In the genomic region with DNA sequence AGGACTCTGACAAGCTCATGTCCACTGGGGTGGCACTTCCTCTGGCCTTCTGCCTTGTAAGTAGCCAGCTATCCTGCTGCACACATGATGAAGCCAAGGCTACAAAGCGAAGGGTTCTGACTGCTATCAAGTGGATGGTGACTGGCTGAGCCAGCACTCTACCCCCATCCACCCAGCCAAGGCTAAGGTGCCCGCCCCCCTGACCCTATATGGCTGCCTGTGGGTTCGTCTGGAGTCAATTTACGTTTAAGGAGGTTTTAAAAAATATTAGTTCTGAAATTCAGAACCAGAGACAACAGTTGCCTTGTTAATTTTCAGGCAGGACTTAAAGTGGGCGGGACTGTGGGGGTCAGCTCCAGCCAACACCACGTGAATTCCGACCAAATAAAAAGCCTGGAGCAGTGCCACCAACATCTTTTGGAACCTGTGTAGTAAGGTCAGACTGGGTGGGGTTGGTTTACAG, we compare ENCODE assay signal across 19 mouse cellular contexts. TPM values are rescaled to one million over a fixed set of nuclear protein-coding genes. Genes with fewer than 3 reads are reported as not detected.
DNase-seq lines count a peak whose midpoint lies in the region; ATAC-seq and TF ChIP-seq lines count a peak whose summit lies in the region.
"Had no signal": no experiment of that assay in that cellular context is flagged by ENCODE, and none has a peak within 500 bp of the region (broad histone marks: within the 10 kb centered on the region; RNA-seq: fewer than 3 reads in every experiment).

No protein-coding gene starts in this region.

- H3K27me3 ChIP-seq in lung, embryonic 16.5 days (ENCODE audit: control insufficient read depth, insufficient read depth, low read depth, low read length): no peaks in the 10 kb centered on the region
- H3K27me3 ChIP-seq in embryonic facial prominence, embryonic 14.5 days (replicated peaks; ENCODE audit: control insufficient read depth, insufficient read depth, low read length): no peaks in the 10 kb centered on the region
- H3K27me3 ChIP-seq in limb, embryonic 13.5 days: no peaks in the 10 kb centered on the region
- H3K27me3 ChIP-seq: CH12.LX; liver, embryonic 13.5 days; neural tube, embryonic 13.5 days had no signal

- peak; percentile 31 for DNase-seq in embryo, embryonic 11 days
- DNase-seq in embryo, embryonic 9.5 days (ENCODE audit: extremely low spot score): no peak
- no peak for DNase-seq in lung, adult 2 months
- peak; percentile 57 for DNase-seq in embryonic facial prominence, embryonic 14.5 days (ENCODE audit: low spot score)
- DNase-seq in heart, adult 11 months: no peak
- DNase-seq in cerebellum, adult 11-12 months: no peak
- DNase-seq: adrenal gland, adult 8-10 months; cerebellum, postnatal 36 days; gastrocnemius, postnatal 36 days; heart, postnatal 14 days; kidney, adult 9 months; liver, embryonic 13.5 days; lung, postnatal 36 days had no signal

- 47% methylated on average over 7 of the region's 7 CpGs for WGBS in lung, embryonic 16.5 days
- 53% methylated on average over 7 of the region's 7 CpGs for WGBS in lung, adult 2 months
- 41% methylated on average over 7 of the region's 7 CpGs for WGBS in embryonic facial prominence, embryonic 14.5 days
- WGBS in limb, embryonic 13.5 days: 18% methylated on average over 7 of the region's 7 CpGs

- no peak overlapping the region for H3K9ac ChIP-seq in lung, embryonic 16.5 days (ENCODE audit: low read length)
- no peak overlapping the region for H3K9ac ChIP-seq in embryonic facial prominence, embryonic 14.5 days (ENCODE audit: low read depth, low read length)
- no peak overlapping the region for H3K9ac ChIP-seq in limb, embryonic 13.5 days
- H3K9ac ChIP-seq: liver, embryonic 13.5 days; neural tube, embryonic 13.5 days had no signal

- H3K4me3 ChIP-seq in lung, embryonic 16.5 days (ENCODE audit: low read length): no peak overlapping the region
- no peak overlapping the region for H3K4me3 ChIP-seq in lung, adult 2 months (replicated peaks; ENCODE audit: extremely low read depth, low read depth, low read length)
- H3K4me3 ChIP-seq in embryonic facial prominence, embryonic 14.5 days (ENCODE audit: low read depth, low read length): no peak overlapping the region
- no peak overlapping the region for H3K4me3 ChIP-seq in limb, embryonic 13.5 days
- H3K4me3 ChIP-seq: liver, embryonic 13.5 days; neural tube, embryonic 13.5 days had no signal

- TF ChIP-seq CTCF in lung, adult 2 months (IDR thresholded peaks at IDR 0.05; ENCODE audit: insufficient read depth, low read length): no peak

- H3K27ac ChIP-seq in lung, embryonic 16.5 days (ENCODE audit: low read length): peak overlapping the region; percentile 7; the same call in 1 of the 2 replicates
- H3K27ac ChIP-seq in embryonic facial prominence, embryonic 14.5 days (replicated peaks; ENCODE audit: low read depth, low read length): peak overlapping the region; percentile 64
- peak overlapping the region; percentile 77 for H3K27ac ChIP-seq in limb, embryonic 13.5 days
- H3K27ac ChIP-seq: liver, embryonic 13.5 days had no signal

- no peak for TF ChIP-seq POLR2A in lung, adult 2 months (IDR thresholded peaks at IDR 0.05; ENCODE audit: borderline replicate concordance, extremely low read depth, low read depth, low read length)

- H3K4me2 ChIP-seq in lung, embryonic 16.5 days (ENCODE audit: low read depth, low read length): no peak overlapping the region
- H3K4me2 ChIP-seq in embryonic facial prominence, embryonic 14.5 days (ENCODE audit: low read depth, low read length): no peak overlapping the region
- H3K4me2 ChIP-seq in limb, embryonic 13.5 days (replicated peaks): 0 out of 2 replicates have a peak overlapping the region, but pooled peaks have one; percentile 7
- H3K4me2 ChIP-seq: heart, embryonic 11.5 days; liver, embryonic 13.5 days; neural tube, embryonic 13.5 days had no signal

- H3K9me3 ChIP-seq in lung, embryonic 16.5 days (ENCODE audit: control insufficient read depth, low read length): no peaks in the 10 kb centered on the region
- H3K9me3 ChIP-seq in embryonic facial prominence, embryonic 14.5 days (ENCODE audit: control insufficient read depth, low read length): no peaks in the 10 kb centered on the region
- H3K9me3 ChIP-seq in limb, embryonic 13.5 days: no peaks in the 10 kb centered on the region
- H3K9me3 ChIP-seq: liver, embryonic 13.5 days; neural tube, embryonic 13.5 days had no signal

- ATAC-seq in lung, embryonic 16.5 days (ENCODE audit: low read depth): peak; percentile 62; the same call in 1 of the 2 replicates
- ATAC-seq in embryonic facial prominence, embryonic 14.5 days (ENCODE audit: low read depth): no peak
- peak; percentile 65 for ATAC-seq in limb, embryonic 13.5 days (ENCODE audit: low FRiP score, low read depth)
- ATAC-seq: inflammation-experienced regulatory T-cells, adult 6 months had no signal

- peaks cover 6% of the 10 kb centered on the region for H3K4me1 ChIP-seq in lung, embryonic 16.5 days (replicated peaks; ENCODE audit: control insufficient read depth, insufficient read depth, low read length)
- H3K4me1 ChIP-seq in lung, adult 2 months (ENCODE audit: control insufficient read depth, insufficient read depth, low read length): no peaks in the 10 kb centered on the region
- peaks cover 27% of the 10 kb centered on the region; the same call in 1 of the 2 replicates for H3K4me1 ChIP-seq in embryonic facial prominence, embryonic 14.5 days (ENCODE audit: control insufficient read depth, insufficient read depth, low read length)
- peaks cover 65% of the 10 kb centered on the region for H3K4me1 ChIP-seq in limb, embryonic 13.5 days
- H3K4me1 ChIP-seq: liver, embryonic 13.5 days had no signal

- no peaks in the 10 kb centered on the region for H3K36me3 ChIP-seq in lung, embryonic 16.5 days (ENCODE audit: control insufficient read depth, insufficient read depth, low read length)
- H3K36me3 ChIP-seq in embryonic facial prominence, embryonic 14.5 days (ENCODE audit: control insufficient read depth, insufficient read depth, low read length): no peaks in the 10 kb centered on the region
- no peaks in the 10 kb centered on the region for H3K36me3 ChIP-seq in limb, embryonic 13.5 days
- H3K36me3 ChIP-seq: liver, embryonic 13.5 days; neural tube, embryonic 13.5 days had no signal

RNA-seq across cellular contexts. Expression of gene Itga11, which starts 30.9 kb away (rescaled TPM):
- polyA plus RNA-seq in lung, embryonic 16.5 days (2015; fragmentation: Nextera tagmentation; extraction: Ambion mirVana): 0.53 and 0.73 TPM in 2 replicates
- polyA plus RNA-seq in lung, adult 2 months (2012; rRNA removed): 0.70 and 1.1 TPM in 2 replicates
- polyA plus RNA-seq in embryonic facial prominence, embryonic 14.5 days (2014; fragmentation: Nextera tagmentation; extraction: Ambion mirVana): 8.1 and 10.2 TPM in 2 replicates
- polyA plus RNA-seq in limb, embryonic 13.5 days (2015; fragmentation: Nextera tagmentation; extraction: Ambion mirVana): 8.0 and 8.2 TPM in 2 replicates

Comparison
In these comparisons a context has a peak if more than half of its experiments do, and no peak if none do; other contexts are left out.
1. DNase-seq: peak in embryo, embryonic 11 days (single experiment) and embryonic facial prominence, embryonic 14.5 days (single experiment); none in embryo, embryonic 9.5 days (single experiment), lung, adult 2 months (single experiment), heart, adult 11 months (single experiment) and cerebellum, adult 11-12 months (single experiment).
2. H3K27ac ChIP-seq: peak in every context shown above with its lines; median percentile 77 in limb, embryonic 13.5 days; 64 in embryonic facial prominence, embryonic 14.5 days; 7 in lung, embryonic 16.5 days.